Mouse (Mus musculus) embryonic fibroblast, embryonic 13.5 days (primary cell): ENCODE results near the gene Gm10142. TPM values are rescaled to one million over a fixed set of nuclear protein-coding genes. Genes with fewer than 3 reads are reported as not detected.
"Not testable (repeated sequence)": the region's sequence is repeated elsewhere in the genome, so short reads cannot be mapped to it uniquely, and the experiment has no call there.

ENCODE experiments used
- H3K27ac ChIP-seq: 2 replicates; pipeline ENCODE4 v1.5.1; 2012; ENCODE audit warnings: low read length, control low read depth, inconsistent platforms; ENCODE audit not compliant: insufficient read depth
- H3K4me1 ChIP-seq: 2 replicates; pipeline ENCODE4 v1.6.1; 2011; ENCODE audit warnings: low read length; ENCODE audit not compliant: control insufficient read depth, insufficient read depth
- H3K4me3 ChIP-seq: 2 replicates; pipeline ENCODE4 v1.5.1; 2011; ENCODE audit warnings: mild to moderate bottlenecking, control low read depth, low read length; ENCODE audit not compliant: insufficient read depth
- CTCF ChIP-seq: IDR thresholded peaks from 2 replicates; pipeline ENCODE4 v1.5.1; 2011; ENCODE audit warnings: mild to moderate bottlenecking, control low read depth, low read length, moderate library complexity, borderline replicate concordance; ENCODE audit not compliant: insufficient read depth
- POLR2A ChIP-seq: IDR thresholded peaks from 2 replicates; pipeline ENCODE4 v1.6.1; 2011; ENCODE audit warnings: low read depth, mild to moderate bottlenecking, control low read depth, low read length, moderate library complexity
- polyA plus RNA-seq: library from polyadenylated mRNA; stranded (reverse); fragments of >200 nt; gene quantifications from 2 replicates; pipeline ENCODE4 v1.2.4, GENCODE M21; 2011; ENCODE audit warnings: low read depth; ENCODE audit not compliant: missing spikeins, insufficient read length

The Gm10142 gene
- polyA plus RNA-seq, 1 experiment = not detected

DNA sequence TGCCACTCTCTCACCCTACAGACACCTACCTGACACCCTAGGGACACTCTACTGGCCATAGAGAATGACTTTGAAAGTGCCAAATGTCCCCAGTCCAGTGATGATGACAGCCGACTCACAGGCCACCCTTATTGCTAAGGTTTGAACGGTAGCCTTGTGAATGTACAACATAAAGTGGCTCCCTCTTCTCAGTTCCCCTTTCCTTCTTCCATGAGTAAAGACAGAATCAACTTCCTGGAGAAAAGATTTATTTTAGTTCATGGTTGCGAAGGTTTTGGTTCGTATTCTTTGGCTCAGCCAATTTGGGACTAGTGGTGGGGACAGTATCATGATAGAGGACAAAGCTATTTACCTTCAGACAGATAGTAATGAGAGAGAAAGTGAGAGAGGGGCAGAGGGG lies 23.3 kb downstream of the Gm10142 start:
- Histone ChIP-seq H3K4me3 (no peak overlapping the region), H3K4me1 (no peaks in the 10 kb centered on the region), H3K27ac (no peak overlapping the region)
- TF ChIP-seq POLR2A = no peak
- no peak for TF ChIP-seq CTCF

DNA sequence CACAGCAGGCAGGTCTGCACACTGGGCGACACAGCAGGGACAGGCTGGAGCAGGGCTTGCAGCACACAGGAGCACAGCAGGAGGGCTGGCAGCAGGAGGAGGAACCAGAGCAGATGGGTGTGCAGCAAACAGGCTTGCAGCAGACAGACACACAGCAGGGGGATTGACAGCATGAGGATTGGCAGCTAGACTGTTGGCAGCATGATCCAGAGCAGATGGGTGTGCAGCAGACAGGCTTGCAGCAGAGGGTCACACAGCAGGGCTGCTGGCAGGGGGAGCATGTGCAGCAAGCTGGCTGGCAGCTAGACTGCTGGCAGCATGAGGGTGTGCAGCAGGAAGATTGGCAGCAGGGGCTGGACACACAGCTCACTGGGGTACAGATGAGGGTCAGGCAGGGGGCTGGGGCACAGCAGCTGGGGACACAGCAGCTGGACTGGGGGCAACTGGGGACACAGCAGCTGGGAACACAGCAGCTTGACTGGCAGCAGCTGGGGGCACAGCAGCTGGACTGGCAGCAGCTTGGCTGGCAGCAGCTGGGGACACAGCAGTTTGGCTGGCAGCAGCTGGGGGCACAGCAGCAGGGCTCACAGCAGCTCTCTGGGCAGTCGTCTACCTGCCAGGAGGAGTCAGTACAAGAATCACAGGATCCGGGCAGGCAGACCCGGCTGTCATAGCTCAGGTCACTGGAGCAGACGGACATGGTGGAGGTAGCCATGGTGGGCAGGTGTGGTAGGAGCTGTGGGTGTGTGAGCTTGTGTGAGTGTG lies 26.5 kb downstream of the Gm10142 start, which contains the start of gene Gm18596:
Gene Gm18596 (minus strand): TSS at position 715 of the 765 bp plus-strand sequence.
- not testable (repeated sequence) for H3K27ac ChIP-seq, H3K4me3 ChIP-seq, H3K4me1 ChIP-seq

- H3K4me1 ChIP-seq, H3K4me3 ChIP-seq, H3K27ac ChIP-seq: not testable (repeated sequence)
Observed at GRCm38 (mm10) chr10:77750686-77751085, 35.1 kb downstream of the Gm10142 start.

DNA sequence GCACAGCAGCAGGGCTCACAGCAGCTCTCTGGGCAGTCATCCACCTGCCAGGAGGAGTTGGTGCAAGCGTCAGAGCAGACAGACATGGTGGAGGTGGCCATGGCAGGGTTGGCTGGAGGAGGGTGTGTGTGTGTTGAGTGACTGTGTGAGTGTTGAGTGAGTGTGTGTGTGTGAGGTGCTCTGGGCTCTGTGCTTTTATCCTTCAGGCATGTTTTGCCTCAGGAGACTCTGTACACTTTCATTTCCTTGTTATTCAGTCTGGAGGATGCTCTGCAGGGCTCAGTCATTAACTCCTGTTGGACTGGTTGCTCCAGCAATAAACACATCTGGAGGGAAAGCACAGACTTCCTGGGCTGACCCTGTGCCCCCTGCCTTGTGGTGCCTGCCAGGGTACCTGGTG lies 35.6 kb downstream of the Gm10142 start, which contains the start of gene Gm9736:
Gene Gm9736 (minus strand): TSS at position 101 of the 400 bp plus-strand sequence.
- H3K27ac ChIP-seq, H3K4me3 ChIP-seq, H3K4me1 ChIP-seq: not testable (repeated sequence)

- H3K4me1 ChIP-seq, H3K4me3 ChIP-seq, H3K27ac ChIP-seq: not testable (repeated sequence)
Observed at GRCm38 (mm10) chr10:77752312-77752711, 36.7 kb downstream of the Gm10142 start.

GRCm38 (mm10) chr10:77753448-77753847 lies 37.8 kb downstream of the Gm10142 start:
- H3K4me3 ChIP-seq = no peak overlapping the region

DNA sequence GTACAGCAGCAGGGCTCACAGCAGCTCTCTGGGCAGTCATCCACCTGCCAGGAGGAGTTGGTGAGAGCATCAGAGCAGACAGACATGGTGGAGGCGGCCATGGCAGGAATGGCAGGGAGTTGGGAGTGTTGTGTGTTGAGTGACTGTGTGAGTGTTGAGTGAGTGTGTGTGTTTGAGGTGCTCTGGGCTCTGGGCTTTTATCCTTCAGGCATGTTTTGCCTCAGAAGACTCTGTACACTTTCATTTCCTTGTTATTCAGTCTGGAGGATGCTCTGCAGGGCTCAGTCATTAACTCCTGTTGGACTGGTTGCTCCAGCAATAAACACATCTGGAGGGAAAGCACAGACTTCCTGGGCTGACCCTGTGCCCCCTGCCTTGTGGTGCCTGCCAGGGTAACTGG lies 44.0 kb downstream of the Gm10142 start, which contains the start of gene Gm3233:
Gene Gm3233 (minus strand): TSS at position 101 of the 400 bp plus-strand sequence.
- H3K4me1 ChIP-seq, H3K27ac ChIP-seq, H3K4me3 ChIP-seq: not testable (repeated sequence)

More at GRCm38 (mm10) chr10:77753448-77753847, 37.8 kb downstream of the Gm10142 start:
- Histone ChIP-seq H3K27ac (no peak overlapping the region), H3K4me1 (no peaks in the 10 kb centered on the region)
- TF ChIP-seq CTCF (no peak), POLR2A (no peak)

Other genes starting within 250 kb of the Gm10142 start
- gene Fam207a, start 200.0 kb upstream of the Gm10142 start, polyA plus RNA-seq = 28.9 and 30.5 TPM in 2 replicates
- gene Itgb2, start 185.6 kb upstream of the Gm10142 start, polyA plus RNA-seq = 0.57 and 1.4 TPM in 2 replicates
- gene Pttg1ip, start 134.1 kb upstream of the Gm10142 start, polyA plus RNA-seq = 138 and 151 TPM in 2 replicates
- 130 and 167 TPM in 2 replicates for gene Sumo3, start 109.7 kb upstream of the Gm10142 start, polyA plus RNA-seq
- gene Gm49325, start 109.6 kb upstream of the Gm10142 start, polyA plus RNA-seq = 31.7 and 53.4 TPM in 2 replicates
- 62.1 and 63.8 TPM in 2 replicates for gene Ube2g2, start 93.5 kb upstream of the Gm10142 start, polyA plus RNA-seq
- not detected in 2 replicates for gene Tspear, start 29.2 kb upstream of the Gm10142 start, polyA plus RNA-seq
- not detected in 2 replicates for gene Gm19402, start 25.1 kb upstream of the Gm10142 start, polyA plus RNA-seq
- not detected in 2 replicates for gene Gm9508, start 18.6 kb upstream of the Gm10142 start, polyA plus RNA-seq
- gene Gm10272, start 9.2 kb upstream of the Gm10142 start, polyA plus RNA-seq = not detected in 2 replicates
- not detected in 2 replicates for gene Gm10024, start 4.3 kb upstream of the Gm10142 start, polyA plus RNA-seq
- not detected in 2 replicates for gene Krtap12-1, start 4.8 kb downstream of the Gm10142 start, polyA plus RNA-seq
- not detected in 2 replicates for gene Gm10100, start 10.7 kb downstream of the Gm10142 start, polyA plus RNA-seq
- not detected in 2 replicates for gene Gm18596, start 26.8 kb downstream of the Gm10142 start, polyA plus RNA-seq
- not detected in 2 replicates for gene Gm9736, start 35.5 kb downstream of the Gm10142 start, polyA plus RNA-seq
- gene Gm3233, start 43.9 kb downstream of the Gm10142 start, polyA plus RNA-seq = not detected in 2 replicates
- not detected in 2 replicates for gene Gm3238, start 55.5 kb downstream of the Gm10142 start, polyA plus RNA-seq
- not detected in 2 replicates for gene Gm7138, start 61.1 kb downstream of the Gm10142 start, polyA plus RNA-seq
- gene Gm3250, start 66.7 kb downstream of the Gm10142 start, polyA plus RNA-seq = not detected in 2 replicates
- gene Gm7137, start 72.4 kb downstream of the Gm10142 start, polyA plus RNA-seq = not detected in 2 replicates
- gene Gm9639, start 79.3 kb downstream of the Gm10142 start, polyA plus RNA-seq = not detected in 2 replicates
- gene Gm19668, start 83.3 kb downstream of the Gm10142 start, polyA plus RNA-seq = not detected in 2 replicates
- not detected in 2 replicates for gene Gm9507, start 96.0 kb downstream of the Gm10142 start, polyA plus RNA-seq
- not detected in 2 replicates for gene Gm2696, start 98.9 kb downstream of the Gm10142 start, polyA plus RNA-seq
- not detected in 2 replicates for gene Krtap10-4, start 111.3 kb downstream of the Gm10142 start, polyA plus RNA-seq
- not detected in 2 replicates for gene Krtap10-10, start 120.1 kb downstream of the Gm10142 start, polyA plus RNA-seq
- not detected in 2 replicates for gene Gm36176, start 131.0 kb downstream of the Gm10142 start, polyA plus RNA-seq
- gene Gm10318, start 137.1 kb downstream of the Gm10142 start, polyA plus RNA-seq = not detected in 2 replicates
- gene Gm3285, start 146.2 kb downstream of the Gm10142 start, polyA plus RNA-seq = not detected in 2 replicates
- gene Lrrc3, start 186.7 kb downstream of the Gm10142 start, polyA plus RNA-seq = 1.8 and 1.9 TPM in 2 replicates